ENCODE assay signal across 8 mouse cellular contexts in the genomic region with DNA sequence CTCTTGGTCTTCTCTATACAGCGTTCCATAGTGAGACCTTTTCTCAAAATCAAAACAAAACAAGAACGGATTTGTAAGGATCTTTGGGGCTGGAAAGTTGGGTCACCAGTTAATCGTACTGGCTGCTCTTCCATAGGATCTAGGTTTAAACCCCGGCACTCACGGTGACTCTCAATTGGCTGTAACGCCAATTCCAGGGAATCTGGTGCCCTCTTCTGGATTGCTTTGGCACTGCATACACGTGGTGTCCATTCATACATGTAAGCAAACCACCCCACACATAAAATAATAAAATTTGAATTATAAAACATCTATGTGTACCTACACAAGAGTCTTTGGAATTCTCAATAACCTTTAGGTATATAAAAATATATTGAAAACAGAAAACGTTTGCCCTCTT.
DNase-seq lines count a peak whose midpoint lies in the region.

No protein-coding gene starts in this region.

- intact Hi-C loops in heart, postnatal 25 days (cut with DNase I): loop anchor here (2.0 kb wide), 1 partner anchor 199 kb away; no protein-coding TSS in a partner anchor
- intact Hi-C loops in heart, postnatal 36 days (cut with DNase I): loop anchor here (1.0 kb wide), 2 partner anchors 111 to 201 kb away; no protein-coding TSS in a partner anchor

- DNase-seq in heart, adult 8-10 months (ENCODE audit: low spot score): peak; percentile 45
- no peak for DNase-seq in heart, postnatal 25 days (ENCODE audit: low spot score)
- peak; percentile 57 to 62 for DNase-seq in B cell, adult 2 months
- peak; percentile 21 for DNase-seq in T-cell, adult 2 months (ENCODE audit: low spot score)
- peak; percentile 52 to 72 for DNase-seq in heart, postnatal 36 days
- DNase-seq in naive thymus-derived CD4-positive, alpha-beta T cell, adult 2 months (ENCODE audit: low read depth): peak; percentile 73
- no peak for DNase-seq in layer of hippocampus, postnatal 10 days (ENCODE audit: low spot score in 2 of 2)
- no peak for DNase-seq in left cerebral cortex, adult 8-10 months (ENCODE audit: low spot score in 2 of 2)

Comparison
In these comparisons a context has a peak if more than half of its experiments do, and no peak if none do; other contexts are left out.
1. DNase-seq: peak in heart, adult 8-10 months (single experiment), B cell, adult 2 months (2 of 2), T-cell, adult 2 months (single experiment), heart, postnatal 36 days (2 of 2) and naive thymus-derived CD4-positive, alpha-beta T cell, adult 2 months (single experiment); none in heart, postnatal 25 days (single experiment), layer of hippocampus, postnatal 10 days (0 of 2) and left cerebral cortex, adult 8-10 months (0 of 2).